Mouse (Mus musculus): ENCODE measurements around the gene 2310030G06Rik. TPM values are rescaled to one million over a fixed set of nuclear protein-coding genes. Genes with fewer than 3 reads are reported as not detected.

2310030G06Rik gene
- total RNA-seq, 1 experiment: 2.2 TPM

DNA sequence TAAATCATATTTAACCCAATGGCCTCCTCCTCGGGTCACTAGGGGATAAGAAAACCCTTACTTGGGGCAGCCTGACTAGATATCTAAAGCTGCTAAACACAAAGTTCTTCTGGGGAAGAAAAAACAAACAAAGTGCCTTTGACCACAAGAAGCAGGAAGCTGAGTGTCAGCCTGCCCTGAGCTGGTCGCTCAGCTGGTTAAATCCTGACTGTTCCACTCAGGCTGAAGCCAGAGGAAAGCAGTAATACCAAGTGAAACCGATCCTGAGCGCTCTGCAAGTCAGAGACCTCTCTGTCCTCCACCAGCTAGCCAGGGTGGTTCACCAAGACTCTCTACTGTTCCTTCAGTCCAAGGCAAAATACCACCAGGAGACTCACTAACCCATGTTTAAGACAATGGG, 16.7 kb downstream of the 2310030G06Rik start:
- no peaks in the 10 kb centered on the region for H3K36me3 ChIP-seq (ENCODE audit: control insufficient read depth, insufficient read depth, low read length, poor library complexity, severe bottlenecking)
- no peaks in the 10 kb centered on the region for H3K9me3 ChIP-seq (ENCODE audit: control insufficient read depth, insufficient read depth, low read depth, low read length)
- DNase-seq (ENCODE audit: low read depth, low spot score): no peak
- TF ChIP-seq MAFK (IDR thresholded peaks at IDR 0.05; ENCODE audit: insufficient read depth, low read depth, low read length): no peak
- TF ChIP-seq ZNF384 (IDR thresholded peaks at IDR 0.05; ENCODE audit: low read depth, low read length): no peak
- no peak for TF ChIP-seq CHD2 (IDR thresholded peaks at IDR 0.05; ENCODE audit: low read depth, low read length)
- no peak for TF ChIP-seq ZC3H11A (IDR thresholded peaks at IDR 0.05; ENCODE audit: borderline replicate concordance, low read depth, low read length)
- no peak for TF ChIP-seq HCFC1 (IDR thresholded peaks at IDR 0.05; ENCODE audit: borderline replicate concordance, insufficient read depth, low read length)
- no peak overlapping the region for H3K4me3 ChIP-seq (ENCODE audit: insufficient read depth in 1 of 2, low read depth in 1 of 2, low read length in 2 of 2, poor library complexity in 1 of 2, severe bottlenecking in 1 of 2)
- H3K27ac ChIP-seq (ENCODE audit: insufficient read depth, low read depth, low read length, poor library complexity, severe bottlenecking): no peak overlapping the region
- peaks cover 0 to 16% of the 10 kb centered on the region in 2 experiments; a peak in 3 of 4 replicates for H3K4me1 ChIP-seq (ENCODE audit: control insufficient read depth in 2 of 2, insufficient read depth in 2 of 2, low read length in 2 of 2, poor library complexity in 1 of 2)
- in situ Hi-C loops (cut with MboI; ENCODE audit: low sequenced_read_pairs in 2 of 2, unreplicated experiment in 2 of 2): no loop called here
- H3K9ac ChIP-seq (ENCODE audit: insufficient read depth, low read depth, low read length, poor library complexity, severe bottlenecking): no peak overlapping the region

DNA sequence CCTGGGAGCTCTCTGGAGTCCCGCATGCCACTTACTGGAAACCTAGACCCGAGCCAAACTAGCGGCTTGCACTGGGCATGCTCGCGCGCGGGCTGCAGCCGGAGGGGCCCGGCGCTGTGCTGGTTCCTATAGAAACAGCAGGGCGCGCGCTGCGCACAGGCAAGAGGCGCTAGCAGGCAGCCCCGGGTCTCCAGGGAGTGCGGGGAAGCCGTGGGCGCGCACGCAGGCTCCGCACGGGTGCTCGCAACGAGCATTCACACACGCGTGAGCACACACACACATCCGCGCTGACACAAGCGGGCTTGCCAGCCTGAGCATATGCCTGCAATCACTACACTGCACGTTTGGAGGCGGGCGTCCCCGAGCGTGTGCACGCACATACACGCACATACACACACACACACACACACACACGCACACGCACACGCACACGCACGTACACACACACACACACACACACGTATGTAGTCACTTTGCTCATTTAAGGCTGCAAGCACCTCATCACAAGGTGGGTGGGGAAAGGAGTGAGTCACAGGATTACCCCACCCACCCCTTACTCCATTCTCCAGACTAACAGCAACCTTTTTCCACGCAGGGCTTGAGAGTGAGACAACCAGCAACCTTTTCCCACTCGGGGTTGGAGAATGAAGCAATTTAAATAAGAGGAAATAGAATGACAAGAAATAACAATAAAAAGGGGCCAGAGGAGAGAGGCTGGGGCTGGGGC, 18.2 kb downstream of the 2310030G06Rik start:
- peak overlapping the region; percentile 60 to 78 for H3K4me3 ChIP-seq (ENCODE audit: insufficient read depth in 1 of 2, low read depth in 1 of 2, low read length in 2 of 2, poor library complexity in 1 of 2, severe bottlenecking in 1 of 2)
- in situ Hi-C loops (cut with MboI; ENCODE audit: low sequenced_read_pairs in 2 of 2, unreplicated experiment in 2 of 2): no loop called here
- H3K27ac ChIP-seq (ENCODE audit: insufficient read depth, low read depth, low read length, poor library complexity, severe bottlenecking): peak overlapping the region; percentile 48; the same call in 1 of the 2 replicates
- H3K4me1 ChIP-seq (ENCODE audit: control insufficient read depth in 2 of 2, insufficient read depth in 2 of 2, low read length in 2 of 2, poor library complexity in 1 of 2): peaks cover 0 to 15% of the 10 kb centered on the region in 2 experiments; a peak in 3 of 4 replicates
- TF ChIP-seq HCFC1 (IDR thresholded peaks at IDR 0.05; ENCODE audit: borderline replicate concordance, insufficient read depth, low read length) (no peak), ZNF384 (IDR thresholded peaks at IDR 0.05; ENCODE audit: low read depth, low read length) (no peak), CHD2 (IDR thresholded peaks at IDR 0.05; ENCODE audit: low read depth, low read length) (no peak), ZC3H11A (IDR thresholded peaks at IDR 0.05; ENCODE audit: borderline replicate concordance, low read depth, low read length) (no peak), MAFK (IDR thresholded peaks at IDR 0.05; ENCODE audit: insufficient read depth, low read depth, low read length) (no peak)
- H3K9me3 ChIP-seq (ENCODE audit: control insufficient read depth, insufficient read depth, low read depth, low read length): no peaks in the 10 kb centered on the region
- peak; percentile 65 for DNase-seq (ENCODE audit: low read depth, low spot score)
- peak overlapping the region; percentile 73 for H3K9ac ChIP-seq (ENCODE audit: insufficient read depth, low read depth, low read length, poor library complexity, severe bottlenecking)
- no peaks in the 10 kb centered on the region for H3K36me3 ChIP-seq (ENCODE audit: control insufficient read depth, insufficient read depth, low read length, poor library complexity, severe bottlenecking)

DNA sequence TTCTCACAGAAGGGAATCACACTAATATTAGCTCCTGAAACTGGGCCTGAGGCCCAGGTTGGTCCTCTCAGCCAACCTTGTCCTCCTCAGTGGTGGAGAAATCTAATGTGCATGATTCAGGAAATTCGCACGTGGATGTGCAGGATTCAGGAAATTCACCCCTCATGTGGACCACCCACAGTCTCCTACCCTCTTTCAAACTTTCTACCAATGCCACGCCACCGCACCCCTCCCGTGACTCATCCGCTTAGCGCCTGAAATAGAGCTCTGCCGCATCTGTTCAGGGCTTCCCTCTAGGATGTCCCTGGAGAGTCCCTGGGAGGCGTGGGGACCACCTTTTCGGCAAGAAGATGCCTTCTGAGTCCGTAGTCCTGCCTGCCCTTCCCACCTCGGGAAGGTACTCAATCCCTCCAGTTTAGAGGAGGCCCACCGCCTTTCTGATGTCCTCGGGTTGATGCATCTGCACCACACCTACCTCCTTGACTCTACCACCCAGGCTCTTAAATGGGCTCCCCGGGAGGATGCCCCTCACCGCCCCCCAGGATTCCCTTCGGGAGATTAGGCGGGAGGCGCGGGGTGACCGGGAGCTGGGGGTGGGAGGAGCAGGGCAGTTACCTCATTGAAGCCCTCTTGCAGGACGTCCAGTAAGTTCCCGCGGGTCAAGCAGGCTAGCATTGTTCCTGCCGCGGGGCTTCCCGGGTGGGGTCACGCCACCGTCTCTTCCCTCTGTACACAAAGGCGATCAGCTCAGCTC, 19.0 kb downstream of the 2310030G06Rik start:
- in situ Hi-C loops (cut with MboI; ENCODE audit: low sequenced_read_pairs in 2 of 2, unreplicated experiment in 2 of 2): no loop called here
- DNase-seq (ENCODE audit: low read depth, low spot score): no peak
- peak overlapping the region; percentile 48 for H3K27ac ChIP-seq (ENCODE audit: insufficient read depth, low read depth, low read length, poor library complexity, severe bottlenecking)

DNA sequence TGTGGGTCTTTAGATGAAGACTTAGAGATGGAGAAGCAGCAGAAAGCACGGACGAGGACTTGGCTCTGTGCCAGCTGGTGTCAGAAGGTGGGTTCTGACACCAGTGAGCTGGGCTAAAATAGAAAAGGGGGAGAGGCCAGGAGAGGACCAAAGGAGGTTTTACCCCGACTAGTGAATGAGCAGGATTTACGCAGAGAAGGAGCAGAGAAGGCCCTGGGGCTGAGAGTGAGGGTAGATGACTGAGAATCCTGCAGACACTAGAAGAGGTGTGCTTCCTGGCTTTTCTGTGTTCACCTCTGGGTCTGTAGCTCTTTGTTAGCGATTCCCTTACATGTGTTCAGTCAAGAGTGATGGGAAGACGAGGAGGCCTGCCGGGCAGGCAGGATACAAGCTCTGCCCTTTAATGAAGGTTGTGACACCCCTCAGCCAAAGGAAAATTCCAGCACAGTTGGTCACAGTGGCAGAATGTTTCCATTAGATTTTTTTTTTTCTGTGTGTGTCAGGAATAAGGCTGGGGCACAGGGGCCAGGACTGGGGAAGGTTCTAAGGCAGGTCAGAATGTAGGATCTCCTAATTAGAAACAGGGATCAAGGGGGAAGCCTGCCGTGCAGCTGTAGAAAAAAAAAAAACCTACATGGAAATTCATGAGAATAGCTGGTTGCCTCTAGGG, 20.3 kb downstream of the 2310030G06Rik start:
- no peak for DNase-seq (ENCODE audit: low read depth, low spot score)
- no peak overlapping the region for H3K9ac ChIP-seq (ENCODE audit: insufficient read depth, low read depth, low read length, poor library complexity, severe bottlenecking)
- no peak overlapping the region; the same call in 1 of the 2 replicates for H3K27ac ChIP-seq (ENCODE audit: insufficient read depth, low read depth, low read length, poor library complexity, severe bottlenecking)
- no peaks in the 10 kb centered on the region for H3K9me3 ChIP-seq (ENCODE audit: control insufficient read depth, insufficient read depth, low read depth, low read length)
- peaks cover 2 to 15% of the 10 kb centered on the region in 2 experiments; a peak in 3 of 4 replicates for H3K4me1 ChIP-seq (ENCODE audit: control insufficient read depth in 2 of 2, insufficient read depth in 2 of 2, low read length in 2 of 2, poor library complexity in 1 of 2)
- H3K4me3 ChIP-seq (ENCODE audit: insufficient read depth in 1 of 2, low read depth in 1 of 2, low read length in 2 of 2, poor library complexity in 1 of 2, severe bottlenecking in 1 of 2): no peak overlapping the region
- in situ Hi-C loops (cut with MboI; ENCODE audit: low sequenced_read_pairs in 2 of 2, unreplicated experiment in 2 of 2): no loop called here
- no peaks in the 10 kb centered on the region for H3K36me3 ChIP-seq (ENCODE audit: control insufficient read depth, insufficient read depth, low read length, poor library complexity, severe bottlenecking)
- TF ChIP-seq HCFC1 (IDR thresholded peaks at IDR 0.05; ENCODE audit: borderline replicate concordance, insufficient read depth, low read length) (no peak), MAFK (IDR thresholded peaks at IDR 0.05; ENCODE audit: insufficient read depth, low read depth, low read length) (no peak), ZC3H11A (IDR thresholded peaks at IDR 0.05; ENCODE audit: borderline replicate concordance, low read depth, low read length) (no peak), CHD2 (IDR thresholded peaks at IDR 0.05; ENCODE audit: low read depth, low read length) (no peak), ZNF384 (IDR thresholded peaks at IDR 0.05; ENCODE audit: low read depth, low read length) (no peak)

More for the DNA sequence above, 19.0 kb downstream of the 2310030G06Rik start:
- Histone ChIP-seq H3K9ac (ENCODE audit: insufficient read depth, low read depth, low read length, poor library complexity, severe bottlenecking) (peak overlapping the region; percentile 73), H3K36me3 (ENCODE audit: control insufficient read depth, insufficient read depth, low read length, poor library complexity, severe bottlenecking) (no peaks in the 10 kb centered on the region), H3K4me3 (ENCODE audit: insufficient read depth in 1 of 2, low read depth in 1 of 2, low read length in 2 of 2, poor library complexity in 1 of 2, severe bottlenecking in 1 of 2) (peak overlapping the region; percentile 60 to 78), H3K4me1 (ENCODE audit: control insufficient read depth in 2 of 2, insufficient read depth in 2 of 2, low read length in 2 of 2, poor library complexity in 1 of 2) (peaks cover 0 to 12% of the 10 kb centered on the region in 2 experiments; a peak in 3 of 4 replicates), H3K9me3 (ENCODE audit: control insufficient read depth, insufficient read depth, low read depth, low read length) (no peaks in the 10 kb centered on the region)
- TF ChIP-seq HCFC1 (IDR thresholded peaks at IDR 0.05; ENCODE audit: borderline replicate concordance, insufficient read depth, low read length) (no peak), ZNF384 (IDR thresholded peaks at IDR 0.05; ENCODE audit: low read depth, low read length) (no peak), MAFK (IDR thresholded peaks at IDR 0.05; ENCODE audit: insufficient read depth, low read depth, low read length) (no peak), ZC3H11A (IDR thresholded peaks at IDR 0.05; ENCODE audit: borderline replicate concordance, low read depth, low read length) (no peak), CHD2 (IDR thresholded peaks at IDR 0.05; ENCODE audit: low read depth, low read length) (no peak)

Measured in ES-E14 (cell line).